Mouse (Mus musculus) liver, adult 2 months (tissue): Measurements from ENCODE around the gene Fpgs.

Source experiments
- CTCF ChIP-seq: fragments of 200-500 bp; IDR thresholded peaks from 2 replicates; pipeline ENCODE4 v1.5.1; 2011; ENCODE audit warnings: low read depth, low read length, control low read depth
- POLR2A ChIP-seq: fragments of 200-500 bp; IDR thresholded peaks from 2 replicates; pipeline ENCODE4 v1.6.1; 2011; ENCODE audit warnings: low read length, control low read depth; ENCODE audit not compliant: insufficient read depth; ENCODE audit errors: extremely low read depth

- TF ChIP-seq CTCF, result no peak
- TF ChIP-seq POLR2A, result no peak
Observed at GRCm38 (mm10) chr2:32693282-32693681, 10.7 kb downstream of the Fpgs start.
